Mouse (Mus musculus): ENCODE results near the gene Rnf181.

DNA sequence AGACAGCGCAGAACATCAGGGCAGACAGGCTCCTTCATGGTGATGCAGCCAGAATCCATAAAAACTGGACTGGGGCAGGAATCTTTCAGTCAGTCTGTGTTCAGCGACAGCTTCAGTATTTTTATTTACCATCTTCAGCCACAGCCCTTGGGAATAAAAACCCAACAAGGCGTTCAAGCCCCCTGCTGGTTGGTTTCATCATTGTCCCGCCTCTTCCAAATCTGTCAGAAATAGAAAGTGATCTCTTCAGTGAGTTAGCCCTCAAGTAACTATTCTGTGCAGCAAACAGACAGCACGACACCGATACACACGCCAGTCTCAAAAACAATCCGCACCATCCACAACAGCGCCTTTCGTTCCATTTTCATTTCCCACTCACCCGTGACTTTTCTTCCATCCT, 47.7 kb downstream of the Rnf181 start:
- no peak for TF ChIP-seq GATA1 (IDR thresholded peaks at IDR 0.05; ENCODE audit: low read length)
- TF ChIP-seq TAL1 (IDR thresholded peaks at IDR 0.05; ENCODE audit: low read length): no peak

Data from erythroblast, embryonic 14.5 days (primary cell).